Mouse (Mus musculus): ENCODE results near the gene Cdkal1. TPM values are rescaled to one million over a fixed set of nuclear protein-coding genes. Genes with fewer than 3 reads are reported as not detected.

Cdkal1 gene
- polyA plus RNA-seq, 2 experiments = 2.0 to 7.7 TPM

DNA sequence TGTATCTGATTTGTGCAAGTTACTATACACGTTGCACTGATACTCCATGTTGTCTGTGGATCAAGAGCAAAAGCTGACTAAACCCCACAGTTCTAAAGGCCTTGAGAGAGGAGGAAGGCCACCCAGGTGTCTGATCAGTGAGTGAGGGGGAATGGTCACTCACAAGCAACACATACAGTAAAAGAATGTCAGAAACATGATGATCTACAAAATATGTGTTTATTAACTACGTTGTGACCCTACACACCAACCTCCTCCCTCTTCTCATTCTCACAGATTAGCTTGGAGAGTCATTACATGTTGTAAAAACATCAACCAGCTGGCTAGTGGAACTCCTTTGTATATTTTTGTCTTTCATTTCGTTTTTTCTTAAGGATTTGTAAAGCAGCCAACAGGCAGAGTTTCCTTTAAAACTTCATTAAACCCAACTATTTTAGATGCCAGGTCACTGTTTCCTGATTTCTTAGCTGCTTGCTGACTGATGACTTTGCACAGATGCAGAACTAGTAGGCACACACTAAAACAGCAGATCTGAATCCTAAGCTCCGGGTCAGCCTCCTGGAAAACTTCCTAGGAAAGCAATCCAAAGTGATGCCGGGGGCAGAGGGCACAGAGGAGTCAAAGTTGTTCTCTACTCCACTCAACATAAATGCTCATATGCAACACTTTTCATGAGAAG is 157.0 kb downstream of the Cdkal1 start:
- Histone ChIP-seq H3K4me2 (ENCODE audit: low read depth) (no peak overlapping the region), H3K9me3 (ENCODE audit: control insufficient read depth, low read length) (no peaks in the 10 kb centered on the region), H3K4me3 (ENCODE audit: insufficient read depth in 1 of 2, low read depth in 2 of 2, low read length in 2 of 2) (no peak overlapping the region), H3K36me3 (replicated peaks; ENCODE audit: control insufficient read depth, insufficient read depth, low read depth) (no peaks in the 10 kb centered on the region), H3K27ac (no peak overlapping the region), H3K9ac (replicated peaks) (no peak overlapping the region), H3K4me1 (replicated peaks; ENCODE audit: control insufficient read depth in 2 of 2, insufficient read depth in 2 of 2, low read length in 1 of 2) (no peaks in the 10 kb centered on the region), H3K27me3 (ENCODE audit: control insufficient read depth, insufficient read depth, low read length) (no peaks in the 10 kb centered on the region)
- TF ChIP-seq CTCF (IDR thresholded peaks at IDR 0.05; ENCODE audit: low read depth) (no peak), EP300 (IDR thresholded peaks at IDR 0.05; ENCODE audit: low read depth) (no peak)
- 63% methylated on average over 5 of the region's 5 CpGs for WGBS (ENCODE audit: insufficient replicate concordance)
- ATAC-seq (ENCODE audit: insufficient read depth) (no peak), DNase-seq (ENCODE audit: low read depth in 3 of 3, low spot score in 3 of 3) (no peak)

DNA sequence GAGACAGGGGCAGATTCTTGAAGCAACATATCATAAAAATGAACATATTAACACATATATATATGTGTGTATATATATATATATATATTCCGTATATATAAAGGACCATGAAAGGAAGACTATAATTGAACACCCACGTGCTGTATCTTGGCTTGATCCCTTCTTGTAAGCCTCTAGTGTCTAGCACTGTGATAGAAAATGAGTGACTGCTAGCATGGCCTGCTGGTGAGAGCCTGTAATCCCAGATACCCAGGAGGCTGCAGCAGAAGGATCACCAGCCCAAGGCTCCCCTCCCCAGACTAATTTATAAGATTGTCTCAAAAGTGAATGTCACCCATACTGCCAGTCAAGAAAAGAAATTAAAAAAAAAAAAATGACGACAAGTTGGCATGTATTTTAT is 158.2 kb downstream of the Cdkal1 start:
- no peaks in the 10 kb centered on the region for H3K4me1 ChIP-seq (replicated peaks; ENCODE audit: control insufficient read depth in 2 of 2, insufficient read depth in 2 of 2, low read length in 1 of 2)
- H3K9ac ChIP-seq (replicated peaks) = no peak overlapping the region
- H3K9me3 ChIP-seq (ENCODE audit: control insufficient read depth, low read length) = no peaks in the 10 kb centered on the region
- WGBS (ENCODE audit: insufficient replicate concordance) = 51% methylated on average over 3 of the region's 3 CpGs
- H3K27ac ChIP-seq = no peak overlapping the region
- no peak for DNase-seq (ENCODE audit: low read depth in 3 of 3, low spot score in 3 of 3)
- no peak overlapping the region for H3K4me2 ChIP-seq (ENCODE audit: low read depth)
- H3K4me3 ChIP-seq (ENCODE audit: insufficient read depth in 1 of 2, low read depth in 2 of 2, low read length in 2 of 2) = no peak overlapping the region
- TF ChIP-seq CTCF (IDR thresholded peaks at IDR 0.05; ENCODE audit: low read depth) (no peak), EP300 (IDR thresholded peaks at IDR 0.05; ENCODE audit: low read depth) (no peak)
- no peaks in the 10 kb centered on the region for H3K36me3 ChIP-seq (replicated peaks; ENCODE audit: control insufficient read depth, insufficient read depth, low read depth)
- no peaks in the 10 kb centered on the region for H3K27me3 ChIP-seq (ENCODE audit: control insufficient read depth, insufficient read depth, low read length)
- ATAC-seq (ENCODE audit: insufficient read depth) = no peak

GRCm38 (mm10) chr13:29690734-29691133 is 164.7 kb downstream of the Cdkal1 start:
- no peak overlapping the region for H3K9ac ChIP-seq (replicated peaks)
- WGBS (ENCODE audit: insufficient replicate concordance) = 70% methylated on average over 7 of the region's 7 CpGs
- DNase-seq (ENCODE audit: low read depth in 3 of 3, low spot score in 3 of 3) (no peak), ATAC-seq (ENCODE audit: insufficient read depth) (no peak)
- no peak overlapping the region for H3K27ac ChIP-seq
- TF ChIP-seq EP300 (IDR thresholded peaks at IDR 0.05; ENCODE audit: low read depth) (no peak), CTCF (IDR thresholded peaks at IDR 0.05; ENCODE audit: low read depth) (no peak)
- H3K4me3 ChIP-seq (ENCODE audit: insufficient read depth in 1 of 2, low read depth in 2 of 2, low read length in 2 of 2) = no peak overlapping the region
- H3K9me3 ChIP-seq (ENCODE audit: control insufficient read depth, low read length) = no peaks in the 10 kb centered on the region
- H3K4me2 ChIP-seq (ENCODE audit: low read depth) = no peak overlapping the region
- H3K36me3 ChIP-seq (replicated peaks; ENCODE audit: control insufficient read depth, insufficient read depth, low read depth) = no peaks in the 10 kb centered on the region
- H3K27me3 ChIP-seq (ENCODE audit: control insufficient read depth, insufficient read depth, low read length) = no peaks in the 10 kb centered on the region
- peaks cover 0 to 6% of the 10 kb centered on the region in 2 experiments; a peak in 2 of 4 replicates for H3K4me1 ChIP-seq (replicated peaks; ENCODE audit: control insufficient read depth in 2 of 2, insufficient read depth in 2 of 2, low read length in 1 of 2)

- ATAC-seq (ENCODE audit: insufficient read depth) = no peak
- 54% methylated on average over 6 of the region's 6 CpGs for WGBS (ENCODE audit: insufficient replicate concordance)
- H3K9ac ChIP-seq (replicated peaks) = no peak overlapping the region
- peaks cover 0 to 7% of the 10 kb centered on the region in 2 experiments; a peak in 2 of 4 replicates for H3K4me1 ChIP-seq (replicated peaks; ENCODE audit: control insufficient read depth in 2 of 2, insufficient read depth in 2 of 2, low read length in 1 of 2)
- no peaks in the 10 kb centered on the region for H3K9me3 ChIP-seq (ENCODE audit: control insufficient read depth, low read length)
- H3K4me2 ChIP-seq (ENCODE audit: low read depth) = no peak overlapping the region
- no peaks in the 10 kb centered on the region for H3K27me3 ChIP-seq (ENCODE audit: control insufficient read depth, insufficient read depth, low read length)
- no peak overlapping the region for H3K27ac ChIP-seq
- H3K4me3 ChIP-seq (ENCODE audit: insufficient read depth in 1 of 2, low read depth in 2 of 2, low read length in 2 of 2) = no peak overlapping the region
- H3K36me3 ChIP-seq (replicated peaks; ENCODE audit: control insufficient read depth, insufficient read depth, low read depth) = no peaks in the 10 kb centered on the region
- DNase-seq (ENCODE audit: low read depth in 3 of 3, low spot score in 3 of 3) = no peak
- no peak for TF ChIP-seq EP300 (IDR thresholded peaks at IDR 0.05; ENCODE audit: low read depth)
- TF ChIP-seq CTCF (IDR thresholded peaks at IDR 0.05; ENCODE audit: low read depth) = no peak
These were observed 166.6 kb downstream of the Cdkal1 start for GRCm38 (mm10) chr13:29688851-29689250.

- Histone ChIP-seq H3K4me2 (ENCODE audit: low read depth) (no peak overlapping the region), H3K27me3 (ENCODE audit: control insufficient read depth, insufficient read depth, low read length) (no peaks in the 10 kb centered on the region), H3K27ac (no peak overlapping the region), H3K9me3 (ENCODE audit: control insufficient read depth, low read length) (no peaks in the 10 kb centered on the region), H3K4me3 (ENCODE audit: insufficient read depth in 1 of 2, low read depth in 2 of 2, low read length in 2 of 2) (no peak overlapping the region), H3K36me3 (replicated peaks; ENCODE audit: control insufficient read depth, insufficient read depth, low read depth) (no peaks in the 10 kb centered on the region), H3K9ac (replicated peaks) (no peak overlapping the region), H3K4me1 (replicated peaks; ENCODE audit: control insufficient read depth in 2 of 2, insufficient read depth in 2 of 2, low read length in 1 of 2) (peaks cover 0 to 7% of the 10 kb centered on the region in 2 experiments; a peak in 2 of 4 replicates)
- WGBS (ENCODE audit: insufficient replicate concordance) = 23% methylated on average over 7 of the region's 7 CpGs
- no peak for DNase-seq (ENCODE audit: low read depth in 3 of 3, low spot score in 3 of 3)
- no peak for ATAC-seq (ENCODE audit: insufficient read depth)
- TF ChIP-seq CTCF (IDR thresholded peaks at IDR 0.05; ENCODE audit: low read depth) (no peak), EP300 (IDR thresholded peaks at IDR 0.05; ENCODE audit: low read depth) (no peak)
These were observed 167.6 kb downstream of the Cdkal1 start for GRCm38 (mm10) chr13:29687872-29688271.

Measured in liver, embryonic 14.5 days (tissue).